Mouse (Mus musculus) spleen, postnatal 10 days (tissue): Measurements from ENCODE around the gene Reep1.
A peak's percentile ranks its signal among the peaks of the same experiment; 100 is the strongest.

Experiments used
- DNase-seq, 2 experiments: peaks; one replicate each; pipeline ENCODE4 v3.0.0; 2021 to 2022; ENCODE audit warnings: low spot score in 2 of 2

Reep1 gene

GRCm38 (mm10) chr6:71737202-71737601 is 29.8 kb downstream of the Reep1 start:
- DNase-seq, result no peak

DNA sequence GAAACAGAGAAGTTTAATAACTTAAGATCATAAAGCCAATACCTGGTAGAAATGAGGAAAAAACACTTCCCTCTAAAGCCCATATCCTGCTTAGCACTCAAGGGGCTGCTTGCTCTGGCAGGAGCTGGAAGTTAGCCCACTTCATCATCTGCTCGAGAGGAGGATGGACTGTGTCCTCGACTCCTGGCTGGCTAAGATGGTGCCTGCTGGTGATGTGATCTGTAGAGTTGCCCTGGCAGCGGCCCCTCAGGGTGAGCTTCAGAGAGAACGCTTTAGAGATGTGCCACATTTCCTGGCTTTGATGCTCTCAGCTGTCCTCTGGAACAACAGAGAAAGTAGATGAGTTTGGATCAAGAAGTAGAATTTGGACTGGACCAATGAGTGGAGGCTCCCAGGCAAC is 31.2 kb downstream of the Reep1 start:
- no peak for DNase-seq

DNA sequence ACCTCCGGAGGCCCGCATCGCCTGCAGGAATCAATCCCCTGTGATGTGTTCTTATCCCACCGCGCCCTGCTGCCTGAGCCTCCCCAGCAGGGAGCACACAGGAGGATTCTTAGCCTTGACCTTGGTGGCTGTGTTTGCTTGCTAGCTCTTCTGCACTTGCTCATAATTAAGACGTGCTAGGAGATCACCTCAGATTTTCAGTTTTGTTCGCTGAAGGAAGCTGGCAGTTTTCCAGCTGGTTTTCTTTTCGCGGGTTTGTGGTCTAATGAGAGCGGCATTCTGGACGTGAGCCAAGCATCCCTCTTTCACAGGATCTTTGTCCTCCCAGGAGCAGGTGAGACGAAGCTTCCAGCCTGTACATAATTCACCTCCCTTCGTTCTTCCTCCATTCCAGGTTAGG is 33.6 kb downstream of the Reep1 start:
- no peak for DNase-seq

DNA sequence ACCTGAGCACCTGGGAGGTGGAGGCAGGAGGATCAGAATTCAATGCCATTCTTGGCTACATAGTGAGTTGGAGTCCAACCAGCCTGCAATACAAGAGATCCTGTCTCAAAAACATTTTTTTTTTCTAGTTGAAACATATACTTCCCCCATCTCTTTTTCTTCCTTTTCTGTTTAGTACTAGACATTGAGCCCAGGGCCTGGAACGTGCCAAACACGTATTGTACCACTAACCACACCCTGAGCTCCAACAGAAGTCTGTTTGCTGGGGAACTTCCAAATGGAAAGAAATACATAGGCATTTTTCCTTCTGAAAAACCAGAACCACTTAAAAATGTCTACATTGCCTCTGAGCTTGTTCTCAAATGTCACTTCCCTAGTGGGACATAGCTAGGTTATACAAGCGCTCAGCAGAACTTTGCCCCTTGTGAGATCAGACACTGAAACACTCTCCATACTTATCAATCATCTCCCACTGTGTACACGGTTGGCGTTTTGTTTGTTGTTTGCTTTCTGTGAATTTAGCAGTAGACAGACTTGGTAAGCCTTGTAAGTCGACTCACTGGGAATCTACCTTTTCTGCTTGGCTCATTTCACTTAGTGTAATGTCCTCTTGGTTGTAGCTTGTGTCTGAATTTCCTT is 34.8 kb downstream of the Reep1 start:
- DNase-seq, result no peak

DNA sequence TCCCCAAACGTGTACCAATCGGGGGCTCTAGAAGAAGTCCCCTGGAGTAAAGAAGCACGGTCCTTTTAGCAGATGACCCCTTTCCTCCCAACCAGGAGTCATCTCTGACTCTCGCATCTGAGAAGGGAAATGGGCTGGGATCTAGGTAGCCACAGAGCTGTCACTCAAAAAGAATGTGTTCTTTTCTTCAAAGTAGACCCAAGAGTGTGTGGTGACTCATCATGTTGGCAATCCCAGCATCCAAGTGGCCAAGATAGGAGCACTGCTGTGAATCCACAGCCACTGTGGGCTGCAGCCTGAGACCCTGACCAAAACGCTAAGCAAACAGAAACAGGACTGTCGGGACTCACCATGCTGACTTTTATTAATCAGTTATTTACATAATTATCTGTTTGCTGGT is 37.6 kb downstream of the Reep1 start:
- no peak for DNase-seq

DNA sequence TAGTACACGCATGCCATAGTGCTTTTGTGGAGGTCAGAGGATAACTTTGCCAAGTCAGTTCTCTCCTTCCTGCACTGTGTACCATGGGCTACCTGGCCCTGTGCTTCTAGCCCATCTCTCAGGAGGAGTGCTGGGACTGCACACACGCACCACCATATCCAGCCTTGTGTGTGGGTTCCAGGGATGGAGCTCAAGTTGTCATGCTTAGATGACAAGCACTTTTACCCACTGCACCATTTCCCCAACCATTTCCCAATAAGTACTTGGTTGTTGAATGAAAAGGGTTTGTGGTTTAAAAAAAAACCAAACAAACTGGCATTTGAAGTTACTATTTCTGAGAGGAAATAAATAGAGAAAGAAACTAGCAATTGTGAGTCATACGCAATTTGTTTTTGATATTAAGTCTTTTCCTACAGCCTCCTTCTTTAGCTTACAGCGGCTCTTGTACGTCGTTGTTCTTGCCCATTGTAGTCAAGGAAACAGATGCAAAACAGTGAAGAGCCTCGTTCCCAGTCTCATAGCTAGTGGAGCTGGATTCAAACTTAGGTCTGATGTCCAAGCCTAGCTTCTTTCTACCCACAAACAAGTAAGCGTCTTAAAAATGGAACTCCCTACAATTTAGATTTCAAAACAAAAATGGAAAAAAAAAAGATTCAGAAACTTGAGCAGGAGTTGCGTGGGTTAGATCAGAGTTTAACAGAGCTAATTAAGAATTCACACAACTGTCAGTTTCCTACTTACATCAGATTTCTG is 38.3 kb downstream of the Reep1 start:
- DNase-seq, result no peak

DNA sequence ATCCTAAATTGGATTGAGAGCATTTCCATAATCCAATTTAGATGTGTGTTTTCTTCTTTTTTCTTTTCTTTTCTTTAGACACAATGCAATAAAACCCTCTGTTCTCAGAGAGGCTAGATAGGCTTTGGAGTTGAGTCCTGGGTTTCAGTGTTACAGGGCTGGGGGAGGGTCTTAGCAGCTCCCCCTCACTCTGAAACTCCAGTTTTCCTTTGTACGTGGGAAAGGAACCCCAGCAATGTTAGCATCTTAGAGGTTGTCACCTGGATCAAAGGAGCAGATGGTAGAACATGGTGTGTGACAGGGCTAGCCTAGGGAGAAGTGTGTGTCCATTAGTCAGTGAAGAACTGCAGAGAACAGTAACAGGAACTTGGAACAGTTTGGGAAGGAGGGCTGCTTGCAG is 38.9 kb downstream of the Reep1 start:
- no peak for DNase-seq

DNA sequence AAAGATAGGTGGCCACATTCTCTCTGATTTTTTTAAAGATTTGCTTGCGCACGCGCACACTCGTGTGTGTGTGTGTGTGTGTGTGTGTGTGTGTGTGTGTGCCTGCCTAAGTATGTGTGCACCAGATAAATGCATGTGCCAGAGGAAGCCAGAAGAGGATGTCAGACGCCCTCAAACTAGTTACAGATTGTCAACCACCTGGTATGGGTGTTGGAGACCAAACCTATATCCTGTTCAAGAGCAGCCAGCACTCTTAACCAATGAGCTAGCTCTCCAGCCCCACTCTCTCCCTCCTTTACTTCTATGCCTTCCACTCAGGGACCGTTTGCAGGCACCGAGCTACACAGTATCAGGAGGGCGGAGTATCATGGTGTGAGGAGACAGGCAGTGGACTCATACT is 39.5 kb downstream of the Reep1 start:
- DNase-seq, result no peak

- no peak for DNase-seq
Measured at GRCm38 (mm10) chr6:71751602-71752001, 44.2 kb downstream of the Reep1 start.

DNA sequence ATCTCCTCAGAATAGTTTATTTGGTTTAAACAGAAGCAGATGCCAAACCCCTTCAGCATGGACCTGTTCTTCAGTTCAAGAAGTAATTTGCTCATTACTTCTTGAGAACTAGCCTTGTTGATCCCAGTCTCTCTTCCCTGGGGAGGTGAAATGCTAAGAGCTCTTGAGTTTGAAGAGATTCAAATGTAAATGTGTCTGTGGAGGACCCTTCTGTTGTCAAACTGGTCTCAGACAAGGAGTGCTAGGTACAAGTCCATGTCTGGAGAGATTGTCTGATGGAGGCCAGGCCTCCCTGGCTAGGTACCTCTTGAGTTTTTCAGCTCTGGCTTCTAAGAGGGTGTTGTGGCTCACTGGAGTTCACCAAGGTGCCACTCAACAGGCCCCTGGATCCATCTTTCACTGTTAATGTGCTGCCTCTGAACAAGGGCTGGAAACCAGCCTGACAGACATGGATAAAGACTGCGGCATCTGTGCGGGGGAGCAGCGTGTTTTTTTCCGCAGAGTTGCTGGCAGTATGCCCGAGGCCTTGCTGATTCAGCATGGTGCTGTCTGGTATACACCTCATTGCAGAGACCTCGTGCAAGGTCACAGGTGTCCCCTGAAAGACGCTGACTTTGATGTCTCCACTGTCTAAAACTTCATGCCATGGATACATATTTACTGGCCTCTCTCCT is 45.6 kb downstream of the Reep1 start:
- no peak for DNase-seq

- peak in 1 of 2 experiments; percentile 35 for DNase-seq
Measured at GRCm38 (mm10) chr6:71757039-71757894, 49.9 kb downstream of the Reep1 start.

- no peak for DNase-seq
Measured at GRCm38 (mm10) chr6:71758780-71759179, 51.4 kb downstream of the Reep1 start.

DNA sequence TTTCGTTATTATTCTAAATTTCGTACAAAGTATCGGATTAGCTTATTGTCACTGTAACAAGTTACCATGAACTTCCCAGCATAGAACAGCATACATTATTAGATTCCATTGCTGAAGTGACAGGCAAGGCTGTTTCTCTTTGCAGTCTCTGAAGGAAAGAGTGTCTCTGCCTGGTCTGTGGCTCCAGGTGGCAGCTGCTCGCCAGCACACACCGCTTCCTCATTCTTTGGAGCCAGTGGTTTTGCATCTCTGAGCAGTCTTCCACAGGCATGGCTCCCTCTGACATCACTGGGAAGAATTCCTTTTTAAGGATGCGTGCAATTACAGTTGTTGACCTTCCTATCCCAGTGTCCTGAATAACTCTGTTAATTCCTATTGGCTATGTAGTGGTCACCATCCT is 52.7 kb downstream of the Reep1 start:
- DNase-seq, result no peak

GRCm38 (mm10) chr6:71767761-71768160 is 60.4 kb downstream of the Reep1 start:
- no peak for DNase-seq

- DNase-seq, result no peak
Measured at GRCm38 (mm10) chr6:71769901-71770690, 62.7 kb downstream of the Reep1 start.

- no peak for DNase-seq
Measured at GRCm38 (mm10) chr6:71770856-71771255, 63.5 kb downstream of the Reep1 start.

- DNase-seq, result no peak
Measured at GRCm38 (mm10) chr6:71771282-71771681, 63.9 kb downstream of the Reep1 start.

DNA sequence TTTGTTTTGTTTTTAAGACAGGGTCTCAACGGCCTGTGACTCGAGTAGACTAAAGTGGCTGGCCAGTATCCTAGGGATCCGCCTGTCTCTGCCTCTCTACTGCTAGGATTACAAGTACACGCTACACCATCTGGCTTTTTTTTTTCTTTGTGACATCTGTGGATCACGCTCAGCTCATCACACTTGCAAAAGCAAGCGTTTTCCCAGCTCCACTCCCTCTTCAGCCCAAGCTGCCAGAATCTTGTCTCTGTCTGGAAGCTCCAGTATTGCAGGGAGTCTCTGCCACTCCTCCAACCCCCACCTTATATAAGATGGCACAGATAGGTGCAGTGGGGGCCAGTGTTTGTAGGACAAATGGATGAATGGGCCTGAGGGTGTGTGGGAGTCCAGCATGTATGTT is 64.8 kb downstream of the Reep1 start:
- DNase-seq, result no peak

DNA sequence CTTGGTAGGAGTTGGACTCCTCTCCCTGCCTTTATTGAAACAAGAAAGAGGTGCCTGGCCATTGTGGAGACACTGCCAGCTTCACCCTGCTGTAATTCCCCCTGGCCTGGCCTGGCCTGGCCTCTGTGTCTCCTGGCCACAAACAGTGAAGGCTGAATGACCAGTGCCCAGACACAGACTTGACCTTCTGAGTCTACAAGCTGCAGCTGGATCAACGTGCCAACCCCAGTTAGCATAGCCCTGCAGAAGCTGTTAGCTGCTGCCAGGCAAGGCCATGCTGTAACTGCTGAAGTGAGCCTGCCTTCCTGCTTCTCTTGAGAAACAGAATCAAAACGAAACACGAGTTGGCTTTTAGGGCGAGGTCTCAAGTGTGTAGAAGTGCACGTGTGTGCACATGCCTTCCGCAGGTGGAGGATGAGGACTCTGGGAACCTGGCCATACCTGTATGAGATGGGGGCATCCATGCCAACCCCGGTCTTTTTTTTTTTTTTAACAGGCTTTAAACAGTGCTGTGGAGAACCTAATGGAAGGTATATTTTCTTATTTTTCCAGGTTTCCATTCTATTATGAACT is 65.4 kb downstream of the Reep1 start:
- DNase-seq, result no peak

GRCm38 (mm10) chr6:71778016-71778415 is 70.7 kb downstream of the Reep1 start:
- no peak for DNase-seq

GRCm38 (mm10) chr6:71779831-71780230 is 72.5 kb downstream of the Reep1 start:
- no peak for DNase-seq
